Mouse (Mus musculus): ENCODE results near the gene Trim59.
"Not testable (repeated sequence)": the region's sequence is repeated elsewhere in the genome, so short reads cannot be mapped to it uniquely, and the experiment has no call there.

The Trim59 gene

GRCm38 (mm10) chr3:69044645-69045399 lies at the start of gene Trim59:
Gene Trim59 (minus strand): TSS chr3:69044755.
- DNase-seq (ENCODE audit: low read depth, low spot score), result peak; percentile 99

- DNase-seq (ENCODE audit: low read depth, low spot score), result peak; percentile 45
These were observed 19.4 kb upstream of the Trim59 start for GRCm38 (mm10) chr3:69064005-69064404.

- no peak for DNase-seq (ENCODE audit: low read depth, low spot score)
These were observed 18.2 kb upstream of the Trim59 start for GRCm38 (mm10) chr3:69062764-69063163.

GRCm38 (mm10) chr3:69060672-69061071 lies 16.1 kb upstream of the Trim59 start:
- DNase-seq (ENCODE audit: low read depth, low spot score), result no peak

GRCm38 (mm10) chr3:69055871-69056270 lies 11.3 kb upstream of the Trim59 start:
- no peak for DNase-seq (ENCODE audit: low read depth, low spot score)

GRCm38 (mm10) chr3:69054760-69055432 lies 10.3 kb upstream of the Trim59 start:
- no peak for DNase-seq (ENCODE audit: low read depth, low spot score)

- DNase-seq (ENCODE audit: low read depth, low spot score), result no peak
These were observed 7.3 kb upstream of the Trim59 start for GRCm38 (mm10) chr3:69051894-69052293.

- no peak for DNase-seq (ENCODE audit: low read depth, low spot score)
These were observed 4.5 kb upstream of the Trim59 start for GRCm38 (mm10) chr3:69049011-69049410.

- no peak for DNase-seq (ENCODE audit: low read depth, low spot score)
These were observed 3.1 kb upstream of the Trim59 start for GRCm38 (mm10) chr3:69047684-69048083.

GRCm38 (mm10) chr3:69046509-69046908 lies 2.0 kb upstream of the Trim59 start:
- no peak for DNase-seq (ENCODE audit: low read depth, low spot score)

- no peak for DNase-seq (ENCODE audit: low read depth, low spot score)
These were observed 1.2 kb upstream of the Trim59 start for GRCm38 (mm10) chr3:69045750-69046149.

- no peak for DNase-seq (ENCODE audit: low read depth, low spot score)
These were observed 797 bp upstream of the Trim59 start for GRCm38 (mm10) chr3:69045400-69045703.

GRCm38 (mm10) chr3:69044167-69044591 lies 376 bp downstream of the Trim59 start:
- peak; percentile 72 for DNase-seq (ENCODE audit: low read depth, low spot score)

- DNase-seq (ENCODE audit: low read depth, low spot score), result no peak
These were observed 3.3 kb downstream of the Trim59 start for GRCm38 (mm10) chr3:69041298-69041697.

GRCm38 (mm10) chr3:69040105-69040504 lies 4.5 kb downstream of the Trim59 start:
- no peak for DNase-seq (ENCODE audit: low read depth, low spot score)

- DNase-seq (ENCODE audit: low read depth, low spot score), result no peak
These were observed 18.3 kb downstream of the Trim59 start for GRCm38 (mm10) chr3:69026133-69026783.

GRCm38 (mm10) chr3:69020764-69021163 lies 23.8 kb downstream of the Trim59 start:
- no peak for DNase-seq (ENCODE audit: low read depth, low spot score)

- peak; percentile 74 for DNase-seq (ENCODE audit: low read depth, low spot score)
These were observed 24.3 kb downstream of the Trim59 start for GRCm38 (mm10) chr3:69020285-69020684.

GRCm38 (mm10) chr3:69018635-69019034 lies 25.9 kb downstream of the Trim59 start:
- DNase-seq (ENCODE audit: low read depth, low spot score), result not testable (repeated sequence)

GRCm38 (mm10) chr3:69017181-69017580 lies 27.4 kb downstream of the Trim59 start:
- no peak for DNase-seq (ENCODE audit: low read depth, low spot score)

GRCm38 (mm10) chr3:69008873-69009272 lies 35.7 kb downstream of the Trim59 start:
- no peak for DNase-seq (ENCODE audit: low read depth, low spot score)

GRCm38 (mm10) chr3:69006246-69006760 lies 38.3 kb downstream of the Trim59 start:
- no peak for DNase-seq (ENCODE audit: low read depth, low spot score)
